Mouse (Mus musculus): ENCODE data around the gene Mef2d.

Gene Mef2d

GRCm38 (mm10) chr3:88141787-88142523 lies at the start of gene Mef2d:
Gene Mef2d (plus strand): TSS chr3:88142372.
- peak; percentile 95 for DNase-seq

GRCm38 (mm10) chr3:88094126-88094525 lies 48.0 kb upstream of the Mef2d start:
- DNase-seq: no peak

GRCm38 (mm10) chr3:88097666-88098065 lies 44.5 kb upstream of the Mef2d start:
- DNase-seq: peak; percentile 11

- DNase-seq: no peak
Measured at GRCm38 (mm10) chr3:88100251-88100650, 41.9 kb upstream of the Mef2d start.

GRCm38 (mm10) chr3:88101736-88102135 lies 40.4 kb upstream of the Mef2d start:
- no peak for DNase-seq

GRCm38 (mm10) chr3:88102196-88102595 lies 40.0 kb upstream of the Mef2d start:
- no peak for DNase-seq

GRCm38 (mm10) chr3:88102611-88103010 lies 39.6 kb upstream of the Mef2d start:
- no peak for DNase-seq

GRCm38 (mm10) chr3:88106126-88106525 lies 36.0 kb upstream of the Mef2d start:
- no peak for DNase-seq

- DNase-seq: no peak
Measured at GRCm38 (mm10) chr3:88109126-88109525, 33.0 kb upstream of the Mef2d start.

GRCm38 (mm10) chr3:88114396-88114795 lies 27.8 kb upstream of the Mef2d start:
- DNase-seq: no peak

- DNase-seq: no peak
Measured at GRCm38 (mm10) chr3:88120117-88120651, 22.0 kb upstream of the Mef2d start.

- DNase-seq: no peak
Measured at GRCm38 (mm10) chr3:88121164-88122131, 20.7 kb upstream of the Mef2d start.

- DNase-seq: no peak
Measured at GRCm38 (mm10) chr3:88125195-88125594, 17.0 kb upstream of the Mef2d start.

GRCm38 (mm10) chr3:88126181-88126580 lies 16.0 kb upstream of the Mef2d start:
- DNase-seq: no peak

GRCm38 (mm10) chr3:88127636-88128035 lies 14.5 kb upstream of the Mef2d start:
- DNase-seq: no peak

- DNase-seq: no peak
Measured at GRCm38 (mm10) chr3:88128056-88128455, 14.1 kb upstream of the Mef2d start.

GRCm38 (mm10) chr3:88129006-88129405 lies 13.2 kb upstream of the Mef2d start:
- no peak for DNase-seq

- no peak for DNase-seq
Measured at GRCm38 (mm10) chr3:88131071-88131470, 11.1 kb upstream of the Mef2d start.

- no peak for DNase-seq
Measured at GRCm38 (mm10) chr3:88132492-88132891, 9.7 kb upstream of the Mef2d start.

GRCm38 (mm10) chr3:88133187-88133771 lies 8.9 kb upstream of the Mef2d start:
- no peak for DNase-seq

- DNase-seq: no peak
Measured at GRCm38 (mm10) chr3:88136346-88136745, 5.8 kb upstream of the Mef2d start.

- DNase-seq: peak; percentile 2
Measured at GRCm38 (mm10) chr3:88136945-88137494, 5.2 kb upstream of the Mef2d start.

- DNase-seq: no peak
Measured at GRCm38 (mm10) chr3:88137821-88138220, 4.4 kb upstream of the Mef2d start.
